Comparison of ENCODE assay signal across 26 mouse cellular contexts in genomic region chr15:78754144-78754543, GRCm38 (mm10). TPM values are rescaled to one million over a fixed set of nuclear protein-coding genes. Genes with fewer than 3 reads are reported as not detected.
DNase-seq lines count a peak whose midpoint lies in the region; ATAC-seq and TF ChIP-seq lines count a peak whose summit lies in the region.
"Had no signal": no experiment of that assay in that cellular context is flagged by ENCODE, and none has a peak within 500 bp of the region (broad histone marks: within the 10 kb centered on the region; RNA-seq: fewer than 3 reads in every experiment).

No protein-coding gene starts in this region.

- 77% methylated on average over 5 of the region's 5 CpGs for WGBS in hindbrain, embryonic 13.5 days
- 60% methylated on average over 5 of the region's 5 CpGs for WGBS in hindbrain, embryonic 16.5 days

- TF ChIP-seq POLR2A in bone marrow macrophage, adult 2 months (IDR thresholded peaks at IDR 0.05; ENCODE audit: borderline replicate concordance, low read depth, low read length), result no peak

- peaks cover 44% of the 10 kb centered on the region for H3K4me1 ChIP-seq in hindbrain, embryonic 13.5 days (replicated peaks)
- H3K4me1 ChIP-seq in hindbrain, embryonic 16.5 days (ENCODE audit: control insufficient read depth, insufficient read depth, low read depth, low read length), result peaks cover 11% of the 10 kb centered on the region
- H3K4me1 ChIP-seq in bone marrow macrophage, adult 2 months (ENCODE audit: control insufficient read depth, insufficient read depth, low read length), result peaks cover 16% of the 10 kb centered on the region
- H3K4me1 ChIP-seq: embryonic facial prominence, embryonic 15.5 days; heart, embryonic 12.5 days; limb, embryonic 10.5 days; liver, embryonic 15.5 days had no signal

- H3K9ac ChIP-seq in hindbrain, embryonic 13.5 days, result no peak overlapping the region
- no peak overlapping the region for H3K9ac ChIP-seq in hindbrain, embryonic 16.5 days (ENCODE audit: low read depth, low read length)
- H3K9ac ChIP-seq: embryonic facial prominence, embryonic 15.5 days; heart, embryonic 12.5 days; hindbrain, embryonic 15.5 days; liver, embryonic 15.5 days; neural tube, embryonic 12.5 days had no signal

- H3K4me2 ChIP-seq in hindbrain, embryonic 13.5 days, result no peak overlapping the region
- no peak overlapping the region for H3K4me2 ChIP-seq in hindbrain, embryonic 16.5 days (ENCODE audit: low read length)
- H3K4me2 ChIP-seq: embryonic facial prominence, embryonic 15.5 days; heart, embryonic 12.5 days; hindbrain, embryonic 15.5 days; liver, embryonic 15.5 days; neural tube, embryonic 12.5 days had no signal

- no peak for TF ChIP-seq CTCF in bone marrow macrophage, adult 2 months (IDR thresholded peaks at IDR 0.05; ENCODE audit: low read depth, low read length)

- ATAC-seq in hindbrain, embryonic 13.5 days (ENCODE audit: low FRiP score), result no peak
- ATAC-seq in hindbrain, embryonic 16.5 days, result no peak
- peak; percentile 70 for ATAC-seq in megakaryocyte, adult 5-6 weeks (ENCODE audit: poor library complexity, severe bottlenecking)
- ATAC-seq: activated CD4-positive, CD25-positive, alpha-beta regulatory T cell, adult 4 months; intestine, postnatal 0 days had no signal

- H3K36me3 ChIP-seq in hindbrain, embryonic 13.5 days, result 0 out of 2 replicates have a peak, but pooled peaks cover 3% of the 10 kb centered on the region
- H3K36me3 ChIP-seq in hindbrain, embryonic 16.5 days (ENCODE audit: control insufficient read depth, insufficient read depth, low read length), result no peaks in the 10 kb centered on the region
- H3K36me3 ChIP-seq: embryonic facial prominence, embryonic 15.5 days; heart, embryonic 12.5 days; hindbrain, embryonic 15.5 days; limb, embryonic 10.5 days; liver, embryonic 15.5 days had no signal

- no peak overlapping the region for H3K4me3 ChIP-seq in hindbrain, embryonic 13.5 days
- no peak overlapping the region for H3K4me3 ChIP-seq in hindbrain, embryonic 16.5 days (ENCODE audit: low read length)
- no peak overlapping the region for H3K4me3 ChIP-seq in bone marrow macrophage, adult 2 months (ENCODE audit: insufficient read depth, low read length)
- H3K4me3 ChIP-seq: embryonic facial prominence, embryonic 15.5 days; heart, embryonic 12.5 days; hindbrain, embryonic 15.5 days; layer of hippocampus, adult 2 months; limb, embryonic 10.5 days; liver, embryonic 15.5 days; neural tube, embryonic 12.5 days had no signal

- no peaks in the 10 kb centered on the region for H3K27me3 ChIP-seq in hindbrain, embryonic 13.5 days
- H3K27me3 ChIP-seq in hindbrain, embryonic 16.5 days (replicated peaks; ENCODE audit: control insufficient read depth, insufficient read depth, low read length), result no peaks in the 10 kb centered on the region
- H3K27me3 ChIP-seq: embryonic facial prominence, embryonic 15.5 days; hindbrain, embryonic 15.5 days; liver, embryonic 15.5 days; neural tube, embryonic 12.5 days had no signal

- H3K9me3 ChIP-seq in hindbrain, embryonic 13.5 days, result no peaks in the 10 kb centered on the region
- no peaks in the 10 kb centered on the region for H3K9me3 ChIP-seq in hindbrain, embryonic 16.5 days (ENCODE audit: control insufficient read depth, low read length)
- H3K9me3 ChIP-seq: embryonic facial prominence, embryonic 15.5 days; heart, embryonic 12.5 days; hindbrain, embryonic 15.5 days; limb, embryonic 10.5 days; liver, embryonic 15.5 days; neural tube, embryonic 12.5 days had no signal

- H3K27ac ChIP-seq in hindbrain, embryonic 13.5 days, result peak overlapping the region; percentile 60; the same call in 1 of the 2 replicates
- no peak overlapping the region for H3K27ac ChIP-seq in hindbrain, embryonic 16.5 days (ENCODE audit: low read depth, low read length)
- peak overlapping the region; percentile 38; the same call in 1 of the 2 replicates for H3K27ac ChIP-seq in bone marrow macrophage, adult 2 months (ENCODE audit: insufficient read depth, low read depth, low read length)
- H3K27ac ChIP-seq: embryonic facial prominence, embryonic 15.5 days; hindbrain, embryonic 15.5 days; layer of hippocampus, adult 2 months; limb, embryonic 10.5 days; liver, embryonic 15.5 days; neural tube, embryonic 12.5 days had no signal

- peak; percentile 64 for DNase-seq in 416B (ENCODE audit: low read depth)
- DNase-seq in right cerebral cortex, postnatal 25 days, result no peak
- no peak for DNase-seq in urinary bladder, adult 2 months (ENCODE audit: low spot score)
- DNase-seq: adrenal gland, adult 8-10 months; cerebellum, adult 9-10 months; gastrocnemius, postnatal 14 days; heart, adult 18-20 months; heart, postnatal 10 days; liver; lung, postnatal 4 days; retina, postnatal 1 day; thymus, adult 18-20 months; thymus, postnatal 36 days had no signal

RNA-seq across cellular contexts. Expression of gene Mfng, which starts 19.1 kb away (rescaled TPM):
- polyA plus RNA-seq in hindbrain, embryonic 13.5 days (2015; fragmentation: Nextera tagmentation; extraction: Ambion mirVana), result 36.7 and 40.1 TPM in 2 replicates
- polyA plus RNA-seq in hindbrain, embryonic 16.5 days (2015; fragmentation: Nextera tagmentation; extraction: Ambion mirVana), result 19.7 and 20.1 TPM in 2 replicates
- 14.0 and 16.2 TPM in 2 replicates for polyA plus RNA-seq in bone marrow macrophage, adult 2 months (2012; ENCODE audit: insufficient read depth, insufficient read length, missing spikeins)
- 8.8 and 9.8 TPM in 2 replicates for total RNA-seq in megakaryocyte, adult 5-6 weeks (2015)
- 5.7 and 5.8 TPM in 2 replicates for total RNA-seq in megakaryocyte, adult 5-6 weeks (2017)
- 8.0 and 9.2 TPM in 2 replicates for polyA plus RNA-seq in urinary bladder, adult 2 months (2012; rRNA removed)

RNA-seq across cellular contexts. Expression of gene Elfn2, which starts 35.6 kb away (rescaled TPM):
- 4.6 and 5.0 TPM in 2 replicates for polyA plus RNA-seq in hindbrain, embryonic 13.5 days (2015; fragmentation: Nextera tagmentation; extraction: Ambion mirVana)
- 11.6 and 13.3 TPM in 2 replicates for polyA plus RNA-seq in hindbrain, embryonic 16.5 days (2015; fragmentation: Nextera tagmentation; extraction: Ambion mirVana)
- polyA plus RNA-seq in bone marrow macrophage, adult 2 months (2012; ENCODE audit: insufficient read depth, insufficient read length, missing spikeins), result not detected in 2 replicates
- 0.02 TPM in 1 of 2 replicates, not detected in the other for total RNA-seq in megakaryocyte, adult 5-6 weeks (2015)
- not detected in 2 replicates for total RNA-seq in megakaryocyte, adult 5-6 weeks (2017)
- polyA plus RNA-seq in urinary bladder, adult 2 months (2012; rRNA removed), result 0.03 and 0.04 TPM in 2 replicates
- polyA plus RNA-seq: activated CD4-positive, CD25-positive, alpha-beta regulatory T cell, adult 4 months; heart, embryonic 12.5 days; limb, embryonic 10.5 days; liver, embryonic 15.5 days had no signal

RNA-seq across cellular contexts. Expression of gene Card10, which starts 48.7 kb away (rescaled TPM):
- 1.6 TPM in 2 replicates for polyA plus RNA-seq in hindbrain, embryonic 13.5 days (2015; fragmentation: Nextera tagmentation; extraction: Ambion mirVana)
- 2.5 and 2.8 TPM in 2 replicates for polyA plus RNA-seq in hindbrain, embryonic 16.5 days (2015; fragmentation: Nextera tagmentation; extraction: Ambion mirVana)
- polyA plus RNA-seq in bone marrow macrophage, adult 2 months (2012; ENCODE audit: insufficient read depth, insufficient read length, missing spikeins), result 0.23 TPM in 1 of 2 replicates, not detected in the other
- 2.3 and 2.7 TPM in 2 replicates for total RNA-seq in megakaryocyte, adult 5-6 weeks (2015)
- total RNA-seq in megakaryocyte, adult 5-6 weeks (2017), result 0.92 and 1.1 TPM in 2 replicates
- polyA plus RNA-seq in urinary bladder, adult 2 months (2012; rRNA removed), result 8.6 and 9.5 TPM in 2 replicates
- polyA plus RNA-seq: activated CD4-positive, CD25-positive, alpha-beta regulatory T cell, adult 4 months had no signal
